Mouse (Mus musculus) Patski (cell line): ENCODE measurements around the gene Klra10. TPM values are rescaled to one million over a fixed set of nuclear protein-coding genes. Genes with fewer than 3 reads are reported as not detected.
"Not testable (repeated sequence)": the region's sequence is repeated elsewhere in the genome, so short reads cannot be mapped to it uniquely, and the experiment has no call there.

Experiments
- ATAC-seq: fragments of 100-300 bp; one replicate; pipeline ENCODE4 v1.8.0; 2021
- CTCF ChIA-PET: fragments of 350-600 bp; sonication (Branson Sonifier 250); formaldehyde crosslinking; loops from one replicate; lab custom pipeline; 2022; ENCODE audit warnings: inconsistent platforms; lab: Charles Lee
- POLR2A ChIA-PET: fragments of 350-600 bp; sonication (Branson Sonifier 250); formaldehyde crosslinking; loops from one replicate; lab custom pipeline; 2022; ENCODE audit warnings: antibody characterized with exemption, inconsistent platforms; lab: Charles Lee
- DNase-seq: peaks from one replicate; pipeline ENCODE4 v3.0.0-alpha.2; 2011; ENCODE audit warnings: low read depth, low spot score
- H3K27me3 ChIP-seq: fragments of 371-371 bp; one replicate; pipeline ENCODE4 v1.5.1; 2021
- CTCF ChIP-seq: fragments of 100-300 bp; IDR thresholded peaks from one replicate; pipeline ENCODE4 v1.5.1; 2021
- in situ Hi-C: fragments of 300-500 bp; cut with MboI; formaldehyde crosslinking; loops from 3 replicates; pipeline ENCODE4 v1.11.1; 2018; ENCODE audit warnings: low pct_unique_long_range_greater_than_20kb, mixed read lengths
- polyA plus RNA-seq: library from polyadenylated mRNA; unstranded; gene quantifications from one replicate; pipeline ENCODE4 v1.2.3, GENCODE M21; 2021

Klra10 gene
- polyA plus RNA-seq = not detected

DNA sequence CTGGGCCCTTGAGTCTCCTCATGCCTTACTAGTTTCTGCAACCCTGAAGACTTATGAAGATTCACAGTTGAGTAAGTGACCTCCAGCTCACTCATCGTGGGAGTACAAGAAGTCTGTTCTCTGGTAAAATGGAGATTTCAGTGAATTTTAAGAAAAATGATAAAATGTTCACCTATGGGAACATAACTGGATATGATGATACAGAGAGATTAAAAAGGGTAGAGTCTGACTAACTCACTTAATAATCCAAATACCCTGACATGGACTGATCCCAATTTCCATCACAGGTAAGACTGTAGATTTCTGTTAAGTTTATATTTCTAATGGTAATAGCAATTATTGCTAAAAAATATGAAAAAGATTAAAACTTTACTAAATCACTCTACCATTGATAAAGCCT, at the start of gene Klra10:
Gene Klra10, minus strand, starts transcription at position 101 of the 400 bp plus-strand sequence.
- CTCF ChIA-PET, POLR2A ChIA-PET, DNase-seq, H3K27me3 ChIP-seq, ATAC-seq: not testable (repeated sequence)
- in situ Hi-C loops = loop anchor here (10.0 kb wide), 1 partner anchor 87 kb away; the partner anchor contains the start of gene Klra9

DNA sequence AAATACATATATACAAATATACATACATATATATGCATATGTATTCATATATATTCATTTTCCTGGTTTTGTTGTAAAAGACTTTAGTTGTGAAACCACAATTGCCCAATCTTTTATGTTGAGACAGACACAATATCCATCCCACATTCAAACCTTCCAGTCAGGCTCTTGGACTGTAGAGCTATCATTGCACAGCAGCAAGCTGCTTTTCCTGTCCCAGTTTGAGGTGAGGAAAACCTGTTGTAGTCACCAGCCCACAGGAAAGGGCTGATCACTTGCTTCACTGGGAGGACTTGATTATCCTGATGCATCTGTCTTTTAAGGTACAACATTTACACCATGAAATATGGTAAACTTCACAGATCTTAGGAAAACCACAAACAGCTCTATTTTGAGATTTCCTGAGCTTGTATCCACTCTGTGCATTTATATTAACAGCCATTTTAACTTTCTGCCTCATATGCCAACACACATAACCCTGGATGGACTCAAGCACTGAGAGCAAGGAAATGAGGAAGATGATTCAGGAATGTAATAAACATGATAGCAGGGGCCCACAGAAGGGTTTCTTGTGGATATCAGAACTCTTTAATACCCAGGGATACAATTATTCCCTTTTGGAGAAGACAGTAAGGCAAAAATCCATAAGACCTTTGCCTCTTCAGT, 6.4 kb upstream of the Klra10 start:
- in situ Hi-C loops = loop anchor here (10.0 kb wide), 1 partner anchor 93 kb away; the partner anchor contains the start of gene Klra9
- no peaks in the 10 kb centered on the region for H3K27me3 ChIP-seq
- no peak for DNase-seq
- no peak for TF ChIP-seq CTCF
- POLR2A ChIA-PET = no interaction called here
- CTCF ChIA-PET = no interaction called here
- ATAC-seq = no peak

DNA sequence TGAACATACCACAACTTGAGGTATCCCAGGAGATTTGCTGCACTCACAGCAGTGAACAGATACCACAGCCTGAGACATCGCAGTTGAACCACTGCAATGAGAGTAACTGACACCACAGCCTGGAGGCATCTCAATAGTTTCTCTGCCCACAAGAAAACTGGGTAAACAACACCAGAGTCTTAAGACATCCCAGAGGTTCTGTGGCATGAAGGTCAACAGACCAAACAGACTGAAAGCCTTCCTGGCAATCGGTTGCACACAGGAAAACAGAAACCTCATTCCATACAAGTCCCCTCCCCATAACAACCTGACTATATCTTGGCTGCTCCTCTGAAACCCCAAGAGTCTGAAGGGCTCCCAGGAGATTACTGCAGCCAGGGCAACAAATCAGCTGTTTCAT, 26.4 kb downstream of the Klra10 start:
- ChIA-PET CTCF (no interaction called here), POLR2A (no interaction called here)
- no peak for TF ChIP-seq CTCF
- no peak for DNase-seq
- H3K27me3 ChIP-seq = no peaks in the 10 kb centered on the region
- in situ Hi-C loops = loop anchor here (10.0 kb wide), 1 partner anchor 211 kb away; no protein-coding TSS in a partner anchor
- no peak for ATAC-seq

DNA sequence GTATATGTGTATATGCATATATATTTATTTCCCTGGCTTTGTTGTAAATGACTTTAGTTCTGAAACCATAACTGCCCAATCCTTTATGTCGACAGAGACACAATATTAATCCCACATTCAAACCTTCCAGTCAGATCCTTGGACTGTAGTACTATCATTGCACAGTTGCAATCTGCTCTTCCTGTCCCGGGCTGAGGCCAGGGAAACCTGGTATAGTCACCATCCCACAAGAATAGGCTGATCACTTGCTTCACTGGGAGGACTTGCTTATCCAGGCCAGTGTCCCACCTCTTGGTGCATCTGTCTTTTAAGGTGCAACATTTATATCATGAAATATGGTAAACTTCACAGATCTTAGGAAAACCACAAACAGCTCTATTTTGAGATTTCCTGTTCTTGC, 44.2 kb downstream of the Klra10 start:
- ChIA-PET POLR2A (no interaction called here), CTCF (no interaction called here)
- DNase-seq (no peak), ATAC-seq (no peak)
- in situ Hi-C loops = loop anchor here (10.0 kb wide), 1 partner anchor 147 kb away; the partner anchor contains the start of gene Klra1
- no peak for TF ChIP-seq CTCF
- no peaks in the 10 kb centered on the region for H3K27me3 ChIP-seq

DNA sequence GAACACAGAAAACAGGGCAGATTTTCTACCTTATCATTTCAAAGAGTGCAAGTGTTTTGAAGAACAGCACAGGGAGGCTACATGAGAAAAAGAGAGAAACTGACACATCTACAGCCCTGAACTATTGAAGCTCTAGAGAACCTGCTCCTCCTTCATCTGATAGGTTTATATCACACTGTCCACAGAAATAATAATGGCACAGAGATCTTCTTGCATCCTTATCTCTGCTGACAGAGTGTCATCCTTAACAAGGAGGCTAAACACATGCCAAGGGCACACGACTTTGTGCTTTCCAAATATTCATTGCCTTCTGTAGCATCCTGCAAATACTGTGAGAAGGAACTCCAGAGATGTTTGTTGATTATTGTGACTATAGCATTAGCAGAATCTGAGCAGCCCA, 45.1 kb downstream of the Klra10 start:
- ChIA-PET POLR2A (no interaction called here), CTCF (no interaction called here)
- no peak for TF ChIP-seq CTCF
- H3K27me3 ChIP-seq = no peaks in the 10 kb centered on the region
- ATAC-seq (no peak), DNase-seq (no peak)
- in situ Hi-C loops = loop anchor here (10.0 kb wide), 1 partner anchor 148 kb away; the partner anchor contains the start of gene Klra1

DNA sequence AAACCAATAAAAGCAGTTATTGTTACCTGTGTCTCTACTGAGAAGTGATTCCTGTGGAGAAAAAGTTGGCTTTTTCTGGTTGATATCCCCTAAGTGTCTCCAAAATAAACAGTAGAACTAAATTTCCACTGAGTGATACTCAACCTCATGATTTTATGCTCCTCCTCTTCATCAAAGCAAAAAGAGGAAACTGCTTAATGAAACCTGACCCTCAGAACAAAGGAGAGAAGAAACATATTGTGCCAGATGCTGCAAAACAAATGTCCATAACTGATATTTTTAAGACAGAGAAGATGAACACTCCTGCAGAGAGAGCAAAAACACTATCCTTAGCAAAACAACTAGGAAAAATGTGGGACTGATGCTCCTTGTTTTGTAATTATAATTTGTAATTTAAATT, 48.5 kb downstream of the Klra10 start, which contains the start of gene Klra7:
Gene Klra7, minus strand, starts transcription at position 101 of the 400 bp plus-strand sequence.
- in situ Hi-C loops = loop anchor here (10.0 kb wide), 1 partner anchor 152 kb away; the partner anchor contains the start of gene Klra1
- DNase-seq = no peak
- POLR2A ChIA-PET = no interaction called here

More for the DNA sequence above, 48.5 kb downstream of the Klra10 start, which contains the start of gene Klra7:
- no peak for TF ChIP-seq CTCF
- CTCF ChIA-PET = no interaction called here
- ATAC-seq = no peak
- H3K27me3 ChIP-seq = no peaks in the 10 kb centered on the region

Other genes starting within 250 kb of the Klra10 start
- gene Klra4, start 214.7 kb downstream of the Klra10 start, polyA plus RNA-seq = not detected
- gene Klra8, start 152.0 kb downstream of the Klra10 start, polyA plus RNA-seq = not detected
- not detected for gene Klra9, start 88.8 kb downstream of the Klra10 start, polyA plus RNA-seq
- not detected for gene Klra7, start 48.6 kb downstream of the Klra10 start, polyA plus RNA-seq
- not detected for gene Klra3, start 55.6 kb upstream of the Klra10 start, polyA plus RNA-seq
- not detected for gene Klra1, start 104.9 kb upstream of the Klra10 start, polyA plus RNA-seq